Mouse (Mus musculus) MEL-GATA-1-ER (cell line): Measurements from ENCODE around the gene Avpr1a.
A peak's percentile ranks its signal among the peaks of the same experiment; 100 is the strongest.

Source experiments
- DNase-seq: peaks from one replicate; pipeline ENCODE4 v3.0.0-alpha.2; 2012; ENCODE audit warnings: low read depth; ENCODE audit errors: extremely low read depth

The Avpr1a gene

GRCm38 (mm10) chr10:122447861-122448716 is at the start of gene Avpr1a:
TSS of gene Avpr1a (plus strand) at chr10:122448499.
- no peak for DNase-seq

- DNase-seq: no peak
Measured at GRCm38 (mm10) chr10:122402270-122402669, 46.0 kb upstream of the Avpr1a start.

GRCm38 (mm10) chr10:122406333-122406732 is 42.0 kb upstream of the Avpr1a start:
- no peak for DNase-seq

GRCm38 (mm10) chr10:122408697-122409409 is 39.4 kb upstream of the Avpr1a start:
- DNase-seq: no peak

- no peak for DNase-seq
Measured at GRCm38 (mm10) chr10:122410791-122411190, 37.5 kb upstream of the Avpr1a start.

GRCm38 (mm10) chr10:122432690-122433089 is 15.6 kb upstream of the Avpr1a start:
- DNase-seq: no peak

- DNase-seq: no peak
Measured at GRCm38 (mm10) chr10:122447275-122447674, 1.0 kb upstream of the Avpr1a start.

- no peak for DNase-seq
Measured at GRCm38 (mm10) chr10:122448717-122449611, 665 bp downstream of the Avpr1a start.

GRCm38 (mm10) chr10:122449856-122450255 is 1.6 kb downstream of the Avpr1a start:
- DNase-seq: no peak

GRCm38 (mm10) chr10:122453466-122453865 is 5.2 kb downstream of the Avpr1a start:
- DNase-seq: peak; percentile 6

- no peak for DNase-seq
Measured at GRCm38 (mm10) chr10:122455793-122456192, 7.5 kb downstream of the Avpr1a start.

- no peak for DNase-seq
Measured at GRCm38 (mm10) chr10:122476846-122477245, 28.5 kb downstream of the Avpr1a start.

GRCm38 (mm10) chr10:122498551-122498950 is 50.3 kb downstream of the Avpr1a start:
- DNase-seq: no peak

- no peak for DNase-seq
Measured at GRCm38 (mm10) chr10:122499306-122499705, 51.0 kb downstream of the Avpr1a start.
